Mouse (Mus musculus) neural tube, embryonic 10.5 days (tissue): Measurements from ENCODE around the gene Tnfrsf1b.

Experiments
- DNase-seq: peaks from one replicate; pipeline ENCODE4 v3.0.0-alpha.2; 2017; ENCODE audit warnings: low spot score; ENCODE audit errors: extremely low spot score

Tnfrsf1b gene

DNA sequence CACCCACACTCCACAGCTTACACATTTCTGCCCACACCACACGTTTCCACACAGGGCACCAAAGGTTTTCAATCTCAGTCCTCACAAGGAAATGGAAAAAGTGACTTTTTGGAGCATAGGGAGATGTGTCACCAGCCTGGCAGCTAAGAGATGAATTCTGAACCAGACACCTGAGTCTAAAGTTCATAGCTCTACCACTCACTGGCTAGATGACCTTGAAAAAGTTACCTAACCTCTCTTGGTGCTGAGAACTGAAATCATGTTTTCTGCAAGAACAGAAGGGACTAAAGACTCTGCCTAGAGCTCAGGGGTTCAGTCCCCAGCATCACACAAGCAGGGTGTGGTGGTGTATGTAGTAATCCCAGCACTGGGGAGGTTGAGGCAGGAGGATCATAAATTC is 26.7 kb downstream of the Tnfrsf1b start:
- no peak for DNase-seq

- peak; percentile 23 for DNase-seq
These were observed 27.3 kb downstream of the Tnfrsf1b start for GRCm38 (mm10) chr4:145219240-145219985.

DNA sequence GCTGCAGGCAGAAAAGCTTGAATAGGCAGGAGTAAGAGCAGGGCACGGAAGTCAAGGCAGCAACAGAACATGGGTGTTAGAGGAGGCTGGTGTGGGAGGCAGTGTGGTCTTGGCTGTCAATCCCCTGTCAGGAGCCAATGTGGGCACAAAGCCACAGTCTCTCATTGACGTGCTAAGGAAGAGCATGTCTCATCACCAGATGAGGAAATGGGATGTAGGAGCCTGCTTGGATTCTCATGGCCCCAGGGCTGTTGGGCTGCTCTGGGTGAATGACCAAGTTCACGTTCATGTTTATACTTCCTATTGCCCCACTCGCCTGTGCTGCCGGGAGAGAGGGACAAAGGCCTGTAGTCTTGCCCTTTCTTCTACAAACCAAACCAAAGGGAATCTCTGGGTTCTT is 28.8 kb downstream of the Tnfrsf1b start:
- DNase-seq: no peak

DNA sequence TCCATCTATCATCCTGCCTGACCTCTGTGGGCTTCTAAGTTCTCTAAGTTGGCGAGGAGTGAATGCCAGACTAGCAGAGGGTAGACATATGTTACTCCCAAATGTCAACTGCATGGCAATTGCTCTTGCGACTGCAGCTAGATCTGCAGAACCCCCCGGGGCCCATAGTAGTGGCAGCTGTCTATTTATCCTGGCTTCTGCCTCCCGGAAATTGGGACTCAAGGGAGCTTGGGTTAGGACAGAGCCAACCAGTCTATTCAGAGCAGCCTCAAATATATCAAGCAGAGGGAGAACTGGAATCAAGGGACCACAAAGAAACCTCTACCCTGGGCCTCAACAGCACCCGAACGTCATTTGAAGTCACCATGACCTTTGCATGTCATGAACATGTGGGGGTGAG is 29.6 kb downstream of the Tnfrsf1b start:
- no peak for DNase-seq

DNA sequence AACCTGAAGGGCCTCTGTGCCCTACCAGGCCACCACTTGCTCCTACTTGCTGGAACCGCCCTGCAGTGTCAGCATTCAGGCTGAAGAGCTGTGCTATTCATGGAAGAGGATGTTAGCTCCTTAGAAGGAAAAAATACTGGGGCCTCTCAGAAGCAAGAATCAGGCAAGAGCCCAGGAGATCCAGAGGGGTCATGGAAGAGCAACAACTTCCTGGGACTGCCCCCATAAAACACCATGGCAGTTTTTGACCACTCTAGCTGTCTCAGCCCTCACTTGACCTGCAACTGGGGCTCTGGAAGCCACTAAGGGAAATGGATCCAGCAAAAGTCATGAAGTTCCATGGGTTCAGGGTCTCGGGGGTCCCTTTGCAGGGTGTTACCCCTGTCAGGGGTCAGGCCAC is 31.3 kb downstream of the Tnfrsf1b start:
- no peak for DNase-seq

DNA sequence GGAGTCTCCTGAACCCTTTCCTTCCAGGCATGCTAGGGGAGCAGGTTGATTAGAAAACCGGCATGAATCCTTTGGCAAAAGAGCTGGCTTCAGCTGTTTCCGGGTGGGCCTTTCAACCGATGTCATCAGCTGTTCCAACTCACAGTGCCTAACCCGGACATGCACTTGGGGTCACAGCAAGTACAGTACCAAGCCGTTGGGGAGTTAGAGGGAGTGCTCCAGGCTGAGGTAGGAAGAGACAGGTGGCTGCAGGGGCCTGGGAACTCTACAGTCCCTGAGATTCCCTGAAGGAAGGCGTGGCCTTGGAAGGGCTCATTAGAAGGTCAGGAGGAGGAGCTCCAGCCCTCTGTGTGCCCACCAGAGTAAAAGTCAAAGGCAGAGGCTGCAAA is 31.9 kb downstream of the Tnfrsf1b start:
- no peak for DNase-seq

- peak; percentile 93 for DNase-seq
These were observed 32.5 kb downstream of the Tnfrsf1b start for GRCm38 (mm10) chr4:145213999-145214785.

DNA sequence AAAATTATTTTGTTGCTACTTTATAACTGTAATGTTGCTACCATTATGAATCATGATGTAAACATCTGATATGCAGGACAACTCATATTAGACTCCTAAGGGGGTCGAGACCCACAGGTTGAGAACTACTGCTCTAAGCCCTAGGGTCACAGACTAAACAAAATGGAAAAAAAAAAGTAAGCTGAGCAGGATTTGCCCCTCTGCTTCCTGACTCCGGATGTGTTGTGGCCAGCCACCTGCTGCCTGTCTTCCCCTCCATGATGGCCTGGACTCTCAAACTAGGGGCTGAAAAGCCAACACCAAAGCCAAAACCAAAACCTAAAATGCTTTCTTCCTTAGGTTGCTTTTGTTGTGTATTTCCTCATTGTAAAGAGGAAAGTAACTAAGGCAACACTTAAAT is 35.6 kb downstream of the Tnfrsf1b start:
- DNase-seq: no peak

GRCm38 (mm10) chr4:145210564-145210963 is 36.1 kb downstream of the Tnfrsf1b start:
- DNase-seq: no peak

- DNase-seq: no peak
These were observed 37.0 kb downstream of the Tnfrsf1b start for GRCm38 (mm10) chr4:145209690-145210088.

GRCm38 (mm10) chr4:145209076-145209689 is 37.5 kb downstream of the Tnfrsf1b start:
- DNase-seq: no peak

GRCm38 (mm10) chr4:145207718-145208371 is 38.8 kb downstream of the Tnfrsf1b start:
- no peak for DNase-seq

- DNase-seq: no peak
These were observed 41.9 kb downstream of the Tnfrsf1b start for GRCm38 (mm10) chr4:145204779-145205178.

- DNase-seq: no peak
These were observed 43.4 kb downstream of the Tnfrsf1b start for GRCm38 (mm10) chr4:145203305-145203704.

GRCm38 (mm10) chr4:145201424-145201823 is 45.2 kb downstream of the Tnfrsf1b start:
- no peak for DNase-seq

GRCm38 (mm10) chr4:145199982-145200699 is 46.5 kb downstream of the Tnfrsf1b start:
- no peak for DNase-seq

DNA sequence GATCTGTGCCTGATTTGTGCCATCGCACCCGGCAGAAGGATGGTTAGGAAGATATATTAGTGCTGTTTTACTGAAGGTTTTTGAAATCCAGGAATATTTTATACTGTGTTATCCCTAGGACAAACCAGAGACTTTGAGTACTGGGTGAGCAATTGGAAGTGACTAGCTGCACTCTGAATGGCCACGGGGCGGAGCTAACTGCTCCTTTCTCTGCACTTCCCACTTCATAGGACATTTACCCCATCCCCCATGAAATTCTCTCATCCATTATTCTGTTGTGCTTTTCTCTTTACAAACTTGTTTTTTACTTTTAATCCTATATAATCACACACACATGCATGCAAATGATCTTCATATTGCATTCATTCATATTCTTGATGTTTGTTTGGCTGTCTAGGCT is 50.1 kb downstream of the Tnfrsf1b start:
- no peak for DNase-seq

DNA sequence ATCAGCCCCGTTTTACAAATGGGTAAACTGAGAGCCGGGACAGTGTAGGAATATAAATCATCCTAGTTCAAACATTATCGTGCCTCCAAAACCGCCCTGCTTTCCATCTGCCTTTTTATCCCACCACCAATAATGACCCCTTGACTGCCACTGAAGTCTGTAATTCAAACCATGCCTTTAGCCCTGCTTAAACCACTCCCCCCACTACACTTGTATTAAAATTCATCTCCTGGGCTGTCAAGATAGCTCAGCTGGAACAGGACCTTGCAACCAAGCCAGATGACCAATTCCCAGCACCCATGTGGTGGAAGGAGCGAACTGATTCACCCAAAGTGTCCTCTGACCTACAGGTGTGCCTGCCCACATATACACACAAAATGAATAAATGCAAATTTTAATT is 51.5 kb downstream of the Tnfrsf1b start:
- DNase-seq: no peak

- DNase-seq: peak; percentile 92
These were observed 52.0 kb downstream of the Tnfrsf1b start, which contains the start of gene Vps13d for GRCm38 (mm10) chr4:145194559-145195162. Gene Vps13d, minus strand, starts transcription at chr4:145195005.

DNA sequence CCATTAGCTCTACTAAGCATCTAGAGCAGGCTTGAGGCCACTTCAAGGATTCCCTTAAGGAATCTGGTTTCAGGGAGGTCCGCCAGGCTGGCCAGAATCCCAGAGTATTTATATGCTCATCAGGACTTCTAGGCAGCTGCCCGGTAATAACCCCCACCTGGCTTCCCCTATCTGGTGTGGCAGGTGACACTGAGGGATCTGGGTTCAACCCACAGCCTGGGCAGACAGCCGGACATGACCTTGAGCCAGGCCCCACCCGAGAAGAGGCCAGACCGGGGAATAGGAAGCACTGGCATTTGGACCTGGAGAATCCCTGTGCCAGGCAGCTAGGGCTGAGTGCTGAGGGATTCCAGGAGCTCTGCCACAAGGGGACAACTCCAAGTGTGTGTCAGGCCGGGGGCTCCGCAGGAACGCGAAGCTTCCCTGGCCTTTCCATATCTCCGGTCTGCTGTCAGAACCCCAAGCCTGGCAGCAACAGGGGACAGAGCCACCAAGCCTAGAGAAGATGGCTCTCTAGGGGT is 52.6 kb downstream of the Tnfrsf1b start:
- DNase-seq: no peak
